Mouse (Mus musculus) common myeloid progenitor, adult 5-6 weeks (primary cell): ENCODE measurements around the gene Tjp1. TPM values are rescaled to one million over a fixed set of nuclear protein-coding genes. Genes with fewer than 3 reads are reported as not detected.

Source experiments
- ATAC-seq: replicated peaks from 2 replicates; pipeline ENCODE4 v1.8.0; 2016; ENCODE audit warnings: low read depth, mild to moderate bottlenecking, moderate TSS enrichment, inconsistent platforms; ENCODE audit not compliant: poor library complexity, severe bottlenecking
- total RNA-seq: library from RNA; stranded (forward); fragments of 200-1000, 187-1606 nt; gene quantifications from 2 replicates; pipeline ENCODE4 v1.2.3, GENCODE M21; 2017

The Tjp1 gene
- total RNA-seq, 1 experiment from 2014 or later = 6.6 TPM

DNA sequence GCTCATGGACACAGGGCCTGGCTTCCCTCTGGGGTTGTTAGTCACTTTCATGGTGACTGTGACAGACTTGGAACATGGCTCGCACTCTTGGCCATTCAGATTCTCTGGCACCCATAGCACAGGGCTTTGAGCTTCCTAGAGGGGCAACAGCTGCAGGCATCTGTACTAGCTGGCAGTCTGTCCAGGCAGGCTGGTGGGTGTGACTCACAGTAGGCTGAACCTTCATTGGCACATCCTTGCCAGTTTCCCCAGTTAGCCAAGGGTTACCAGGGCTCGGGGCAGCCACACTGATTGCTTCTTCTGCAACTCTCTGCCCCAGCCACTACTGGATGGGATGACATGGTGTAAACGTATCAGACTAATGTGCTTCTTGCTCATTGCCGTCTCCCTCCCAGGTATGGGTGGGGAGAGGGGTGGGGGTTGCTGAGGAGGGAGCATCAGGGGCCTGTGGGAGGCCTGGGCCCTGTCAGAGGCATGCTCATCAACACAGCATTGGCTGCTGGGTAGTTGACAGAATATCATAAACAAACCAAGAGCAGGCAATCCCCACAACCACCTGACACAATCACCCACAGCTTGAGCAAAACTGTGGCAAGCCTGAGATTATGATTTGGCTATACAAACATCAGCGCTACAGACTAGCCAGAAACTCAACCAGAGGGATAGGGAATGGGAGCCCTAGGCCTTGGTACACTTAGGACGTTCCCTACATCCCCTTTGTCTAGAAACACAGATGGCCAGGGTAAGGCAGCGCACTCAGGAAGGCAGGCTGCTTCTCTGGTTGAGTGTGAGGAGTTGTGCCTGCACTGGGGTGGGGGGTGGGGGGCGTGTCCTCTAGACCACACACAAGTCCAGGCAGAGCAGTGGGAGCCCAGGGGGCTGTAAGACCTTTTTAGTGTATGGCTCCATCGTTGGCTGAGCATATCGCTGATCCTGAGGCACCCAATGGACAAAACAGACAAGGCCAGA lies 246.4 kb downstream of the Tjp1 start:
- no peak for ATAC-seq

DNA sequence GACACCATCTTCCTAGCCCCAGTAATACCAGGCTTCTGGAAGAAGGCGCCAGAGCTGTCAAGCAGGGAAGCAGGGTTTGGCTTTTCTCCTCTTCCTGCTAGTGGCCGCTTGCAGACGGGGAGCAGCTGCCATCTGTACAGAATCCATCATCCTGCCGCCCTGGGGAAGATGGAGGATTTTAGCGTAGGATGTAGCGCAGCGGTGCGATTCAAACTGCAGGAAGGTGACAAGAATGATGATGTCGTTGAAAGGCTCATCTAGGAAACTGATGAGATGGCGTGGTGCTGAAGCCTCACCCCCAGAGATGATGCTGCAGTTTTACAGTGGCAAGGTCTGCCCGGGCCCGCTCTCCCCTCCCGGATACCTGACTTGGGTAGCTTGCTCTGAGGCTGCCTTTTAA lies 248.3 kb downstream of the Tjp1 start:
- no peak for ATAC-seq

- ATAC-seq = no peak
Observed at GRCm38 (mm10) chr7:65275761-65276160, 251.8 kb downstream of the Tjp1 start.

- ATAC-seq = no peak
Observed at GRCm38 (mm10) chr7:65274216-65274615, 253.4 kb downstream of the Tjp1 start.

DNA sequence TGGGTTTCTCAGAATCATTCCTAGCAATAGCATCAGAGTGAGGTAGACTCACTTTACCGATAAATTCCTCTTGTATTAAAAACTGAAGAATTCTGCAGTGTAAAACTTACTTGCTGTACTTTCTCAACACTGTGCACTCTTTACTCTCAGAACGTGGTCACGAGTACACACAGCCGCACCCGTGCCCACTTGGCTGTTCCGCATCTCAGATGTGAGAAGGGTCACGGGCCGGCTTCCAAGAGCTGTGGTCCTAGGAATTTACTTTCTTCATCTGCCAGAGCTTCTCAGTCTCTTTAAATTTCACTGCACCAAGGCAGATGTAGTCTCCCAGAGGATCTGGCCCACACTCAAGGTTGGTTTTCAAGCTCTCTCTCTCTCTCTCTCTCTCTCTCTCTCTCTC lies 277.9 kb downstream of the Tjp1 start:
- ATAC-seq = no peak

Other genes with a start within 250 kb of the Tjp1 start
- 35.9 and 36.3 TPM in 2 replicates for gene Tarsl2, start 117.1 kb upstream of the Tjp1 start, total RNA-seq
- gene Tm2d3, start 163.4 kb upstream of the Tjp1 start, total RNA-seq = 62.3 and 69.6 TPM in 2 replicates